Mouse (Mus musculus): Measurements from ENCODE around the gene Kcnip4. TPM values are rescaled to one million over a fixed set of nuclear protein-coding genes. Genes with fewer than 3 reads are reported as not detected.

Kcnip4 gene
- polyA plus RNA-seq, 1 experiment: not detected

GRCm38 (mm10) chr5:48349309-48349708 is 1175.4 kb downstream of the Kcnip4 start:
- no peak overlapping the region for H3K4me3 ChIP-seq (ENCODE audit: extremely low read depth, insufficient read depth, insufficient read length)
- no peak overlapping the region for H3K27ac ChIP-seq (ENCODE audit: insufficient read depth, low read length)
- no peaks in the 10 kb centered on the region for H3K4me1 ChIP-seq (ENCODE audit: control insufficient read depth, insufficient read depth, insufficient read length)
- no peaks in the 10 kb centered on the region for H3K36me3 ChIP-seq (ENCODE audit: control insufficient read depth, insufficient read depth, low read length)
- TF ChIP-seq CTCF (IDR thresholded peaks at IDR 0.05; ENCODE audit: extremely low read depth, insufficient read depth, insufficient read length, insufficient replicate concordance): no peak
- WGBS: 9% methylated on average over 1 of the region's 1 CpGs
- peak in 1 of 2 experiments; percentile 8 for DNase-seq (ENCODE audit: low read depth in 1 of 2, low spot score in 2 of 2)
- no peaks in the 10 kb centered on the region for H3K27me3 ChIP-seq (ENCODE audit: control insufficient read depth, insufficient read depth, low read length)

- DNase-seq (ENCODE audit: low read depth in 1 of 2, low spot score in 2 of 2): no peak
- no peak overlapping the region for H3K4me3 ChIP-seq (ENCODE audit: extremely low read depth, insufficient read depth, insufficient read length)
- no peaks in the 10 kb centered on the region for H3K27me3 ChIP-seq (ENCODE audit: control insufficient read depth, insufficient read depth, low read length)
- H3K4me1 ChIP-seq (ENCODE audit: control insufficient read depth, insufficient read depth, insufficient read length): no peaks in the 10 kb centered on the region
- H3K27ac ChIP-seq (ENCODE audit: insufficient read depth, low read length): no peak overlapping the region
- WGBS: 95% methylated on average over 2 of the region's 2 CpGs
- H3K36me3 ChIP-seq (ENCODE audit: control insufficient read depth, insufficient read depth, low read length): no peaks in the 10 kb centered on the region
- TF ChIP-seq CTCF (IDR thresholded peaks at IDR 0.05; ENCODE audit: extremely low read depth, insufficient read depth, insufficient read length, insufficient replicate concordance) (no peak), POLR2A (IDR thresholded peaks at IDR 0.05; ENCODE audit: low read depth, low read length) (no peak)
Measured at GRCm38 (mm10) chr5:48345983-48346648, 1178.6 kb downstream of the Kcnip4 start.

- H3K4me3 ChIP-seq (ENCODE audit: extremely low read depth, insufficient read depth, insufficient read length): no peak overlapping the region
- no peak for TF ChIP-seq POLR2A (IDR thresholded peaks at IDR 0.05; ENCODE audit: low read depth, low read length)
- no peak for TF ChIP-seq CTCF (IDR thresholded peaks at IDR 0.05; ENCODE audit: extremely low read depth, insufficient read depth, insufficient read length, insufficient replicate concordance)
- WGBS: 37% methylated on average over 5 of the region's 5 CpGs
Measured at GRCm38 (mm10) chr5:48345095-48345982, 1179.4 kb downstream of the Kcnip4 start.

GRCm38 (mm10) chr5:48340808-48341433 is 1183.8 kb downstream of the Kcnip4 start:
- whole genome bisulfite sequencing: 84% methylated on average over 7 of the region's 7 CpGs
- Histone ChIP-seq H3K4me1 (ENCODE audit: control insufficient read depth, insufficient read depth, insufficient read length) (no peaks in the 10 kb centered on the region), H3K27ac (ENCODE audit: insufficient read depth, low read length) (no peak overlapping the region), H3K4me3 (ENCODE audit: extremely low read depth, insufficient read depth, insufficient read length) (no peak overlapping the region), H3K27me3 (ENCODE audit: control insufficient read depth, insufficient read depth, low read length) (no peaks in the 10 kb centered on the region), H3K36me3 (ENCODE audit: control insufficient read depth, insufficient read depth, low read length) (no peaks in the 10 kb centered on the region)
- TF ChIP-seq CTCF (IDR thresholded peaks at IDR 0.05; ENCODE audit: extremely low read depth, insufficient read depth, insufficient read length, insufficient replicate concordance): no peak
- no peak for DNase-seq (ENCODE audit: low read depth in 1 of 2, low spot score in 2 of 2)

More at GRCm38 (mm10) chr5:48345095-48345982, 1179.4 kb downstream of the Kcnip4 start:
- DNase-seq (ENCODE audit: low read depth in 1 of 2, low spot score in 2 of 2): no peak
- H3K27me3 ChIP-seq (ENCODE audit: control insufficient read depth, insufficient read depth, low read length): no peaks in the 10 kb centered on the region
- no peak overlapping the region for H3K27ac ChIP-seq (ENCODE audit: insufficient read depth, low read length)
- no peaks in the 10 kb centered on the region for H3K36me3 ChIP-seq (ENCODE audit: control insufficient read depth, insufficient read depth, low read length)
- H3K4me1 ChIP-seq (ENCODE audit: control insufficient read depth, insufficient read depth, insufficient read length): no peaks in the 10 kb centered on the region
